Mouse (Mus musculus) cerebellum, adult 9-11 months (tissue): ENCODE measurements at regions not wholly inside any gene's neighbourhood (a gene's known extent, or its start where the extent isn't known, plus 50 kb on each side); places are given as distances from the start of the nearest gene placed in this dataset.

ENCODE experiments used
- DNase-seq: peaks from one replicate; pipeline ENCODE4 v3.0.0; 2022

DNA sequence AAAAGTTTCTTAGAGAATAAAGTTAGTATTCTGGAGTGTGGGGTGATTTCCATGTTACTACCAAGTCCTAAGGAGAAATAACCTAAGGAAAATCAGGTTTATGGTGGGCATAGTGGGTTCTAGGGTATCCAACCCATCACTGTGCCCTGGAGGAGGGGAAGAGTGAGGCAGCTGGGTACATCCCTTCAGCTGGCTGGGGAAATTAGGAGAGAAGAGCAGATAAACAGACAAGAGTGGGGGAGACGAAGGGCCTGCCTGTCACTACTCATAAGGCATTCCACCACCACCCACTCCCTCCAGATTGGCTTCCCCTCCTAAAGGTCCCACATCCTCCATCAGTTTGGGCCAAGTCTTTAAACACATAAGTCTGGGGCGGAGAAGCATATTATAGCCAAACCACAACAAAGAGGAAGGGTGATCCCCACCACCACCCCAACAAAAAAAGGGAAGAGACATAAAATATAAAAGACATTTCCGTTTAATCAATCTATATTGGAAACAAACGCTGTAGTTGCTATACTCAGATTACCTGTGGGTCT is 299.8 kb downstream of the Gm11361 start:
- no peak for DNase-seq

DNA sequence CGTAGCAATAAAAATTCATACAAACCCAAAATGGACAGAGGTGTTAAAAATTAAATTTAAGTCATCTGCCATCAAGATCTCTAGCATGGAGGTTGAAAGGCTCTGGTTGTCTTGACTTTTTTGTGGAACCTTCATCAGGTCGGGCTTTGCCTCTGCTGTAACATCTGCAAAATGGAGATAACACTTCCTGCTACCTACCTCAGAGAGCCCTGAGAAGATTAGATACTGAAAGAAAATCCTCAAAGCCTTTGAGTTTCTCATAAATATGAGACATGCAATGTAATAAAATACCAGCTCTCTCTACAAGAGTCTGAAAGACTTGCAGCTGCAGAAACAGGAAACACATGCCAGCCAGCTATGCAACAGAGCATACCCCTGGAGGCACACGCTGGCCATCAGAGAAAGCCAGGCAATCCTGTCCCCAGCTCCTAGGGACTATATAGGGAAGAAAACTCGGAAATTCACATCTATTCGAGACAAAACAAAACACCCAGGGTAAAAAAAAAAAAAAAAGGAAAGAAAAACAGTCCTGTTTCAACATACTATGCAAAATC is 299.1 kb downstream of the Gm11361 start:
- DNase-seq, result no peak

DNA sequence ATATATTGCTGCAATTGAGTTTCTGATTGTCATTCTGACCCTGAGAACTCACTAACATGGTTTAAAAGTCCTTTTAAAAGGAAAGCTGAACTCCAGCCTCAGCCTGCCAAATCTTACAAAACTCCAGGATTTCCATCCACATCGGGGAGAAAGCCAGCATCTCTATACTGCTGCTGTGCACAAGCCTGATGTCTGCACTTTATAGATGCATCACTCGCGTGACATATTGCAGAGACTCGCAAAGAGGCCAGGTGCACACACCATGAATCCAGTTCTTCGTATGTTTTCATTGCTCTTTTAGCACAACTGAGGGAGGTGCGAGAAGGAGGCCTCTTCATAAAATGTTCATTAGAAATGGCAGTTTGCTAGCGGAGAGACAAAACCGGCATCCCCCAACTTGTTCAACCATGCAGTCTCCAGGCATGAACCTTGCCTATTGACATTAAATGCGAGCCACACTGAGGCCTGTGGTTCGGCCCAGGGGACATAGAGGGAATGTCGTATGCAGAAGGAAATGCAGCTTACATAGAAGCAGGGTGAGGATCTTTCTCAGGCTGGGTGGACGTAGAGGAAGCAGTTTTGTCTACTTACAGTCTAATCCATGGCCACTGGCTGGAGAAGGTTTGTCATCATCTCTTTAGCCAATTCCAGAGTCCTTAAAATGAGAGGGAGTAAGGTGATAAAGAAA is 297.0 kb downstream of the Gm11361 start:
- DNase-seq, result no peak

DNA sequence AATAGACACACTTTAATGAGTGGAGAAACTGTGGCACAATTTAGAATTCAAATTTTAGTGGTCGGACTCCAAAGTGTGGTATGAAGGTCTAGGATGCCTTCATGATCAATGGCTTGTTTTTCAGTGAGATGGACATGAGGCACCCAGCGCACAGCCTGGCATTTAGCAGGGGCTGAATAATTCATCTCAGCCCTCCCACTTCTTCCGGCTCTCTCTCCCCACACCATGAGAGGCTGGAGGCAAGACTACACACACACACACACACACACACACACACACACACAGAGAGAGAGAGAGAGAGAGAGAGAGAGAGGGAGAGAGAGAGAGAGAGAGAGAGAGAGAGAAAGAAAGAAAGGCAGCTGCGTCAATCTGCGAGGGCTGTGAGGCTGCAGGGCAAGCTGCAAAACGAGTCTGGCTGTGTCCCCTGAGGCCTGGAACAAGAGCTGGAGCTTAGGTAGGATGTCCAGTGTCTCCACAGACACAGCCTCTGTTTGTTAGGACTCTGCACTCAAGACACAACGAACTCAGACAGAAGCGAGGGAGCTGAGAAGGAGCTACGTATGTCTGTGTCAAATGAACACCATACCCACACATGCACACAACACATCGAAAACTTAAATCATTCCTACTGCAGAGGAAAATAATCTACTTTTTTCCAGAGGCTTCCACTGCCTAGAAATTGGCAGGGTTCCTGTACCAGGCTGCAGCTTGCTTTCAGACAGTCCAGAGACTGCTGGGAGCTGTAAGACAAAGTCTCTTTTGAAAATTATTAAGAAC is 295.8 kb downstream of the Gm11361 start:
- DNase-seq, result no peak

DNA sequence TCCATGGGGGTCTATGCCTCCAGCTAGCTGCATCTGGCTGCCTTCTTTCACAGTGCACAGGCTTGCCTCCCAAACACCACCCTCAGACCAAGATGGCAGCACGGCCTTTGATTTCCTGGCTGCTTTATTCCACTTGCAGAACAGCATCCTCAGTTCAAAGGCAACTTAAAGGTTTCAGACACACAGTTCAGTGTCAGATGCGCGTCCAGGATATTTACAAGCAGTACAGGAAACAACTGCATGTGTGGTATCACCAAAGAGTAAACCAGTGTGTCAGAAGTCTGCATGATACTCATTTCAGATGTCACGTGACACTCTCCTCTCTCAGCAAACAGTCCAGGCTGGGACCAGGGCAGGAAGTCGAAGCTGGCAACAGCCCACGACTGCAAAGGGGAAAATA is 294.2 kb downstream of the Gm11361 start:
- DNase-seq, result no peak

DNA sequence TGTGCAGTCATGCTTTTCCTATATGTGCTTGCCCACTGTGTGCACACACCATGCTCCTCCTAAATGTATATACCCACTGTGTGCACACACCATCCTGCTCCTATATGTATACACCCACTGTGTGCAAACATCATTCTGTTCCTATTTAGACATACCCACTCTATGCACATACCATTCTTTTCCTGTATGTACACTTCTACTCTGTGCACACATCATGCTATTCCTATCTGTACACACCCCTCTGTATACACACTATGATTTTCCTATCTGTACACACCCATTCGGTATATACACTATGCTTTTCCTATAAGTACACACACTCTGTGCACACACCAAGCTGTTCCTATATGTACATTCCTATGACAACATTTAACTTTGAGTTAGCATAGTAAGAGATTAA is 288.5 kb downstream of the Gm11361 start:
- DNase-seq, result no peak

DNA sequence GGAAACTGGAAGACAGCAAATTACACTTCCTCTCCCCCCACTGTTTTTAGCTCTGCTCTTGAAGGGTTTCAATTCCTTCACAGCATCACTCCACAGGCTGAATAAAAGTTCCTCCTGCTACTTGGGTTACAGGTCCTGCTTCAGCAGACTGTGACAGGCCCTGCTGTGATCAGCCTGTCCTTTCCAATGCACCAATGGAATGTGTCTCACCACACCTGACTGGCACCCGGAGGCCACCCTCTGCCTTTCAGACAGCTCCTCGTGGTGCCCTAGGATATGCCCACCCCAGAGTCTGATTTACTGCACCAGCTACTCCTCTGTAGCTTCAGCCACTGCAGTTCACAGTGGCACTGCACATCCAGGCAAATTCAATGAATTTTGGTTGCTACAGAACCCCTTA is 288.0 kb downstream of the Gm11361 start:
- no peak for DNase-seq

DNA sequence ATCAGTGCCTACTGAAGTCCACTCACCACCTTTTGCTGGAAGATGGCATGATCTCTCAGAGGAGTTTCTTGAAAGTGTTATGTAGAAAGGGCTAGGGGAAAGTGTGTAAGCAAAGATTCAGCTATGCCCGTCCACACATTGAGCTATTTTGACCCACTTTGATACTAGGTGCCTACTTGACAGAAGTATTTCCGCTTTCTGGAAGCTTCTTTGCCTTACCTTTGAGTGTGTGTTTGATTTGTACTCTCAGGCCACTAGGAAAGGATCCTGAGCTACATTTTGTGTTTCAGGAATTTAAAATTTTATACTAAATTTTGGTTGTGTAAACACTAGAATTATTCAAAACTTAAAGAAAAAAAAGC is 287.5 kb downstream of the Gm11361 start:
- no peak for DNase-seq

DNA sequence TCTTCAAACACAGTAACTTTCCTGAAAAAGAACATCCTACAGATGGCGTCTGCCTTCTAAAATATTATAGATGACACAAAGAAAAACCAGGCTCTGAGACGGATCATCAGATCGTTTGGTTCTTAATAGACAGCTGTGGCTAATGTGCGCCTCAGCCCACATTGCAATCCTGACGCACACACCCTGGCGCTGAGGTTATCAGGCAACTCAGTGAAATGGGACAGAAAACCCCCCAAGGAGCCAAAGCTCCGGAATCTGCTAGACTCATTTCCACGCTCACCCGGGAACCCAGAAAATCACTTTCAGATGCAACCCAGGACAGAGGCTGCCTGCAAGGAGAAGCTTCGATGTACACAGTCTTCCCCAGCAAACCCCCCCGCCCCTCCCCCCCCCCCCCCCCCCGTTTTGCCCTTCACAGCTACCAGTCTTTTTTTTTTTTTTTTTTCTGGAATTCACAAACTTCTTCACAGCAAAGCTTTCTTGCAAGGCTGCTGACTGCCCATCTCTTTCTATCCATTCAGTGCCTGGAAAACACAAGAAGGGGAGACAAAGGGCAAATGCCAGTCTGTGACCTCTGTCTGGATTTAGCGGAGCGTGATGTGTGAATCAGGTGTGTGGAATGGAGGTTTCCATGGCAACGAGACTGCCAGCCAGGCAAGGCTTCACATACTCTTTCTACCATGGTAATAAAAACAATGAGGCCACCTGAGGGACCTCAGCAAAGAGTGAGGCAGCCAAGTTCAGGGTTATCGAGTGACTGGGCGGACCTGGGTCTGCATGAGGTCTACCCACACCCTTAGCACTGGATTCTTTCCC is 286.9 kb downstream of the Gm11361 start:
- DNase-seq, result peak; percentile 6

DNA sequence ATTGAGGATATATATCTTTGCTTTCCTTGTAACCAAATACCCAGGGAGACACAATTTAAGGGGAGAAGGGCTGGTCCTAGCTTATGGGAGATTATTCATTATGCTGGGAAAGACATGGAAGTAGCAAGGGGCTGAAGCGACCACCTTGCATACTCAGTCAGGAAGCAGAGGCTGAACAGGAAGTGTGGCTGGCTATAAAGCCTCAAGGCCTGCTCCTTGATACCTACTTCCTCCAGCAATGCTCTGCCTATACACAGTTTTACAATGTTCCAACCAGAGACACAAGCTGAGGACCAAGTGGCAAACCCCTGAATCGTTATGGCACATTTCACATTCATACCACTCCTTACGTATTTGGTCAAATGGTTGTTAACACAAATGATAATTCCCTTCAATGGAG is 284.3 kb downstream of the Gm11361 start:
- DNase-seq, result no peak

DNA sequence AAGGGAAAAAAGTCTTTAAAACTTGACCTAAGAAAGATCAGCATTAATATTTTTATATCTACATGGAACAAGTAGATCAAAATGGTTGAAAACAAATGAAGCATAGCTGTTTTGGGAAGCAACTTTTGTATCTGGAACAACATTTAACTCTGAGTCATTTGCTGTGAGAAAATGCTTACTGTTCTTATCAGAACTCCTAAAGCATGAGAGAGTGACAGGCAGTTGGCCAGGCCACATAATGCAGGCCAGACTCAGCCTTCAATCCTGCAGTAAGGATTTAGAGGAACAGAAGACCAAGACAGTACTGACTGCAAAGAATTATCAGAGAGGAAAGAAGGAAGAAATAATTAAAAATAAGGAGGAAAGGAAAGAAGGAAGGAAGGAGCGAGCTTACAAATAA is 275.8 kb downstream of the Gm11361 start:
- no peak for DNase-seq

DNA sequence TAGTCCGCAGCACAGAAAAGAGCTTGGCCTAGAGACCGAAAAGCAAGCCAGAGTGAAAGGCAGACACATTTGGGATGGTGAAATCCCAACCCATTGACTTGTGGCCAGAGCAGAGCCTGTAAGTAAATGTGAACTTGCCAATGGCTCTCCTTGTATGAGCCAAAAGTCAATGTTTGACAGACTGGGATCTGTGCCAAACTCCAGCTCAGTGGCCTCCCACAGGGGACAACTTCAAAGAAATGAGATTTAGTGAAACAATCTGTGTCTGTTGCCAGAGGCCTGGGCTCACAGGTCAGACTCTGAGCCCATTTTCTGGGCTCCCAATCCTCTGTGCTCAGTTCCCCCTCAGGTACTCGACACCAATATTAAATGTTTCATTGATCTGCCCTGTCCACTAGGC is 274.9 kb downstream of the Gm11361 start:
- DNase-seq, result peak; percentile 9

DNA sequence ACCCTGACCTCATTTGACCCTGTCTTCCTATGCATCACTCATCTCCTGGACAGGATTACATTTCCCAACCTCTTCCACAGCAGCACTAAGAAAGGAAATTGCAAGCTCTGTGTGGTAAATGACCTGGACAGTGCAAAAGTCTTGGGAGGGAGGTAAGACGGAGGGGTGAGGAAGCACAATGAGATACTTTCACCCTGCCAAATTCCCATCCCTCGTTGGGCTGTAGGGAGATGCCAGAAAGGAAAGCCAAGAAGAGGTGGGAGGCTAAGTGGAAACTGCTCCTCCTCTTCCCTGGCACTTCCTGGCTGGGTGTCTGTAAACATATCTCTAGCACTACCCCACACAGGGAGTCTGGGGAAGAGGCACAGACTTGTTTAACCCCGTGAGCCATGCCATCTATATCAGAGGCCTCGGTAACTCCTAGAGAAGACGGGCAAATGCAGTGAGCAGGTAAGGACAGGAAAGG is 274.2 kb downstream of the Gm11361 start:
- no peak for DNase-seq

DNA sequence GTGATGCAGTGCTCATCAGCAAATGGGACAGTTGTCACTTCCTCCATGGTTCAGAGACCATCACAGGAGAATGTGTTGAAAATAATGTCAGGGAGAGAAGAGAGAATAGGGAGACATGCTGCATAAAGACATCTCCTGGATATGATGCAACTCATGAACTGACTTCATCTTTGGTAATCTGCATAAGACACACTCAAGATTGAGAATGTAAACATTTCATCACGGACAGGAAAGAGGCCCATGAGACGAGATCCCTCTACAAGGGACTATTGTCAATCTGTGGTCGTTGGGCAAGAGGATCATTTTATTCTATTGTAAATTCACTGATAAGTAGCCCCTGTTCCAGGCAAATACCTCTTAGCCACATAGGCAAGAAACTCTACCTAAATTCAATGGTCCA is 273.6 kb downstream of the Gm11361 start:
- no peak for DNase-seq

DNA sequence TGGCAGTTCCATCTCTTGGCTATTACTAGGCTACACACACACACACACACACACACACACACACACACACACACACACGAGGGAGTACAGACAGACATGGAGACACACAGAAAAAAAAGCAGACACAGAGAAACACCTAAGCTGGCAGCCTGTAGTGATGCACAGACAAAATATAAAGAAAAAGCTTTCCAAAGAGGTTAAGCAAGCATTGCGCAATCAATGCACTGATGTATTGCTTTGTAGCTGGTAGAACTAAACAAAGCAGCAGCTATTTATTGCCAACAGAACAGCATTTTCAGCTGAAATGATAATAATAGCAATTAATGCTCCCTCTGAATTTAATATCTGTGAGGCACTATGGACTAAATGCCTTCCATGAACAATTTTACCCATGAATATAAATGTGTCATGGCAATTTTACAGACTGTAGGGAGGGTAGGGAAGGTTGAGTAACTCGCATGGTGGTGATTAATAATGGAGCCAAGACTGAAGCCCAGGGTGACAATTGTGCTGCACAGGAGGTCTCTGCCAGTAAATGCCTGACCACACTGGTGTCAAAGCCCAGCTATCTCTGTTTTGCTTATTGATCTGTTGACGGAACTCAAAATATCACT is 271.7 kb downstream of the Gm11361 start:
- no peak for DNase-seq

DNA sequence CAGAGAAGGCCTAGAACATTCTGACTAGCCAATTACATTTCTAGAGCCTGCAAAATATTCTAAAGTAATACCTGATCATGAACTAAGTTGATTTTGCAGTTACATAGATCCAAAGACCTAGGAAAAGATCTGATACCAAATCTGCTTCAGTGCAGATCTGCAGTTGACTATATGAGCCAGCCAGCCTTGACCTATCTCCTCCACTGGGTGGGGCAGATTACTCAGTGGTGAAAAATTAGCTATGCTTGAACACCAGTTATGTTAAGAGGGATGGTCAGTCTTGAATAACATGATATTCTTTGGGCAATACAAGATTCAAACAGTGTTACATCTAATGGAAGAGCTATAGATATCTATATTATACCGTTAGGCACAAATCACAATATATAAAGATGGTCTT is 269.0 kb downstream of the Gm11361 start:
- no peak for DNase-seq

DNA sequence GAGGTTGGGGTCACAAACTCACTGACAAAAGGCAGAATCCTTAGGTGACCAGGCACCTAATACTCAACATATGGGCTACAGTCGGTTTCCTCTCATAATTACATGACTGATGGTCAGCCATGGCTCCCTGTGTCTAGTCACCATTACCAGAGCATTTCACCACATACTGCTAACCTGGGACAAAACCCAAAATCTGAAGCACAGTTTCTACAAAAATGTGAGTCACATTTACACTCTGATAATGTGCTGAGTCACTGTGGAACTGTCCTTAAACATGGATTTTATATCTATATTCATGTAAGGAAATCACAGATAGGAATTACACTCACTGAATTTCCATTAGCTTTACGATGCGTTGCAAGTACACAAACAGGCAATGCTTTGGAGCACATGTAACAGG is 267.1 kb downstream of the Gm11361 start:
- DNase-seq, result no peak

DNA sequence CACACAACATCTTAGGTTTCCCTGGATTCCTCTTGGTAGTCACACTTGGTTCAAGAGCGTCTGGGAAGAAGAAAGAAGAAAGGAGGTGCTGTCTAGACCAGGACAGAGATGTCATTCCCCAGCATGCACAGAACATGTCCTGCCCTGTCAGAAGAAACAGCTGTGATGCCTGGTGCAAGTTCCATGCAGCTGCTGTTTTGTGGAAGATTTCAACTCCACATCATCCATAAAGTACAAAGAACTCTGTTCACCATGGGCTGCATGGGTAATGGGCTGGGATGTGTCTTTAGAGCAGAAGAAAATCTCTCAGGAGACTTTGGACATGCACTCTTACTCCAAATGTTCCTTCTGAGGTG is 262.8 kb downstream of the Gm11361 start:
- DNase-seq, result no peak

DNA sequence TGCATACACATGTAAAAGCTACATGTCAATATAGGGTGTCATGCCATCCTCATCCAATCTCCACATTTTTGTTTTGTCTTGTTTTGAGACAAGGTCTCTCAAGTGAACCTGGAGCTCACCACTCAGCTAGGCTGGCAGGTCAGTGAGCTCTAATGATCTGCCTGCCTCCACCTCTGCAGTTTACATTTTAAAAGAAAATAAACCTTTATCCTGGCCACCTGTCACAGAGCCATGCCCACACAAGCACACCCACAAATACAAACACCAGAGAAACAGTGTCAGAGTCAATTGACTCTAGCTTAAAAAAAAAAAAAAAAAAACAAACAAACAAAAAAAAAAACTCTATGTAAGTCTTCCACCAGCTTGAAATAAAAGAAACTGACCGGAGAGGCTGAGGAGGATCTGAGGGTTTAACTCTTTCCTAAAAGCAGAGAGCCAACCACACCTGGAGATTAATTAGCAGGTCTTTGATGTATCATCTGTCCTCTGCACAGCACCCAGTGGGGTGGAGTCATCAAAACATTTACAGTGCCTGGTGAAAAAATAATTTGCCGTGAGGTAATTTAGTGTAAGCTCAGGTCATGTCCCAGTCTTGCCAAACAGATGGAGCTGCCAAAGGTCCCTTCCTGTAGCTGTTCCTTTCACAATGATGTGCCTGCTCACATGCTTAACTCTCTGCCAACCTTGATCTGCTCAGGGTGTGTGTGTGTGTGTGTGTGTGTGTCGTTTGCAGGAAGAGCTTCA is 262.2 kb downstream of the Gm11361 start:
- no peak for DNase-seq

DNA sequence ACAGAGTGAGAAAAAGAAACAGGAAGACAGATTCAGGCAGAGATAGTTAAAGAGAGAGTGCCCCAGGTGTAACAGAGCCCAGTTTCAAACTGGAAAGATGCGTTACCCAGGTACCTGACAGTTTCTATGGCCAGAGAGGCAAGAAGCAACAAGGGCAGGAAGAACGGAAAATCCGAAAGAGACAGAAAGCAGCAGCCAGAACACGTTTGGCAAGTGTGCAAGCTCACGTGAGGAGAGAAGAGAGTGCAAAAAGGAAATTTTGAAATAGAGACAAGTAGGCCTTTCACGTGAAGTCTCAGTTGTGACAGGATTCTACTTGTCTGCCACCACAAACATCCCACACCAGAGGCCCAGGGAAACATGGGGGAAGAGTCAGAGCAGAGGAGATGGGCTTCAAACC is 259.8 kb downstream of the Gm11361 start:
- no peak for DNase-seq

DNA sequence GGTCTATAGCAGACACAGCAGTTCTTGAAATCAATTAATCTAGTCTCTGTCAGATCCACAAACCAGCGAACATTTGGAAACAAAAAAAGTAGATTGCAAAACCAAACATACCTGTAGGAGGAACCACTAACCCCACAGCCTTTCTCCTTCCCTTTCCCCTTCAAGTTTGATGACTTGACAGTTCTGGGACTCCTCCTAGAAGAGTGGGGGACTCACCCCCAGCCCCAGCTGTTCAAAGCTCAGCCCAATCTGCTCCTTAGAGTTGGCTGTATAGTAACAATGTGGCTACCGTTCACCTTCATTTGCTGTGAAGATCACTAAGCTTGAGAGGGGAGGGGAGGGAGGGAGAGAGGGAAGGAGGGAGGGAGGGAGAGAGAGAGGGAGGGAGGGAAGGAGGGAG is 259.3 kb downstream of the Gm11361 start:
- DNase-seq, result no peak

DNA sequence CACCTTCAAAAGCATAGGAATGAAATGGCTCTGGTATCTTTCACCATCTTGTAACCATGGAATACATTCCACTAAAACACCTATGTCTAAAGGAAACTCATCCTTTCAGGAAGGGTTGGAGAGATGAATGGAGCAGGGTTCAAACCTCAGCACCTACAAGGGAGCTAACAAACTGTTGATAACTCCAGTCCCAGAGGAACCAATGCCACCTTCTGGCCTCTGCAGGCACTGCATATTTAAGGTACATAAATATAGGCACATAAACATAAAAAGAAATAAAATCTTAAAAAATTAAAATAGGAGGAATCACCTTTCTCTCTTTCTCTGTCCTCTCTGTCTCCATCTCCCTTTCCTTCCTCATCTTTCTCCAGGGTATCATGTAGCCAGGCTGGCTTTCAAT is 256.9 kb downstream of the Gm11361 start:
- DNase-seq, result no peak
